ENCODE assay signal across 25 mouse cellular contexts in genomic region chr7:101858362-101858761, GRCm38 (mm10). TPM values are rescaled to one million over a fixed set of nuclear protein-coding genes. Genes with fewer than 3 reads are reported as not detected.
DNase-seq lines count a peak whose midpoint lies in the region; ATAC-seq and TF ChIP-seq lines count a peak whose summit lies in the region.
"Had no signal": no experiment of that assay in that cellular context is flagged by ENCODE, and none has a peak within 500 bp of the region (broad histone marks: within the 10 kb centered on the region; RNA-seq: fewer than 3 reads in every experiment).

No protein-coding gene starts in this region.

- H3K36me3 ChIP-seq in stomach, embryonic 15.5 days = no peaks in the 10 kb centered on the region
- H3K36me3 ChIP-seq: kidney, embryonic 15.5 days; limb, embryonic 10.5 days; midbrain, embryonic 10.5 days; neural tube, embryonic 12.5 days had no signal

- no peaks in the 10 kb centered on the region for H3K4me1 ChIP-seq in lung, adult 2 months (ENCODE audit: control insufficient read depth, insufficient read depth, low read length)
- no peaks in the 10 kb centered on the region for H3K4me1 ChIP-seq in stomach, embryonic 15.5 days
- H3K4me1 ChIP-seq: forebrain, embryonic 13.5 days; kidney, embryonic 15.5 days; limb, embryonic 10.5 days; midbrain, embryonic 10.5 days; neural tube, embryonic 12.5 days had no signal

- TF ChIP-seq CTCF in lung, adult 2 months (IDR thresholded peaks at IDR 0.05; ENCODE audit: insufficient read depth, low read length) = no peak

- TF ChIP-seq POLR2A in lung, adult 2 months (IDR thresholded peaks at IDR 0.05; ENCODE audit: borderline replicate concordance, extremely low read depth, low read depth, low read length) = no peak

- no peak overlapping the region for H3K4me3 ChIP-seq in lung, adult 2 months (replicated peaks; ENCODE audit: extremely low read depth, low read depth, low read length)
- H3K4me3 ChIP-seq in stomach, embryonic 15.5 days (replicated peaks) = no peak overlapping the region
- H3K4me3 ChIP-seq: forebrain, embryonic 13.5 days; heart, adult 2 months; kidney, embryonic 15.5 days; left cerebral cortex, adult 2 months; limb, embryonic 10.5 days; midbrain, embryonic 10.5 days; neural tube, embryonic 12.5 days had no signal

- no peak overlapping the region for H3K4me2 ChIP-seq in stomach, embryonic 15.5 days
- H3K4me2 ChIP-seq: forebrain, embryonic 13.5 days; kidney, embryonic 15.5 days; lung, embryonic 14.5 days; neural tube, embryonic 12.5 days had no signal

- H3K27ac ChIP-seq in stomach, embryonic 15.5 days = 0 out of 2 replicates have a peak overlapping the region, but pooled peaks have one; percentile 51
- H3K27ac ChIP-seq: forebrain, embryonic 13.5 days; heart, adult 2 months; kidney, embryonic 15.5 days; left cerebral cortex, adult 2 months; limb, embryonic 10.5 days; midbrain, embryonic 10.5 days; neural tube, embryonic 12.5 days had no signal

- H3K27me3 ChIP-seq in stomach, embryonic 15.5 days (replicated peaks) = no peaks in the 10 kb centered on the region
- H3K27me3 ChIP-seq: forebrain, embryonic 13.5 days; kidney, embryonic 15.5 days; neural tube, embryonic 12.5 days had no signal

- peak; percentile 18 for DNase-seq in lung, adult 2 months
- DNase-seq in lung, postnatal 10 days = no peak
- peak; percentile 11 for DNase-seq in MEL-GATA-1-ER (ENCODE audit: extremely low read depth, low read depth)
- peak; percentile 45 for DNase-seq in lung, postnatal 36 days
- DNase-seq in kidney, postnatal 10 days = no peak
- DNase-seq in urinary bladder, postnatal 14 days (ENCODE audit: low spot score) = no peak
- DNase-seq: adrenal gland, postnatal 25 days; cerebellum, adult 8-10 months; gastrocnemius, postnatal 10 days; heart, postnatal 4 days; lung, embryonic 14.5 days; thymus, postnatal 25 days had no signal

- ATAC-seq in stomach, embryonic 15.5 days (ENCODE audit: insufficient read depth, low FRiP score, low read depth) = no peak; the same call in 1 of the 2 replicates
- ATAC-seq: activated CD4-positive, CD25-positive, alpha-beta regulatory T cell, adult 4 months; forebrain, embryonic 13.5 days; hindbrain, embryonic 16.5 days; intestine, postnatal 0 days had no signal

- no peaks in the 10 kb centered on the region for H3K9me3 ChIP-seq in stomach, embryonic 15.5 days
- H3K9me3 ChIP-seq: forebrain, embryonic 13.5 days; kidney, embryonic 15.5 days; limb, embryonic 10.5 days; midbrain, embryonic 10.5 days; neural tube, embryonic 12.5 days had no signal

- H3K9ac ChIP-seq in stomach, embryonic 15.5 days = no peak overlapping the region
- H3K9ac ChIP-seq: forebrain, embryonic 13.5 days; kidney, embryonic 15.5 days; lung, embryonic 14.5 days; neural tube, embryonic 12.5 days had no signal

- WGBS in lung, adult 2 months = 56% methylated on average over 9 of the region's 9 CpGs
- 63% methylated on average over 9 of the region's 9 CpGs for WGBS in stomach, embryonic 15.5 days

RNA-seq across cellular contexts. Expression of gene Folr2, which starts 1.4 kb away (rescaled TPM):
- 11.8 and 12.6 TPM in 2 replicates for polyA plus RNA-seq in lung, adult 2 months (2012; rRNA removed)
- polyA plus RNA-seq in stomach, embryonic 15.5 days (2015; fragmentation: Nextera tagmentation; extraction: Ambion mirVana) = 1.7 and 2.0 TPM in 2 replicates
- polyA plus RNA-seq: activated CD4-positive, CD25-positive, alpha-beta regulatory T cell, adult 4 months had no signal

RNA-seq across cellular contexts. Expression of gene Anapc15, which starts 5.2 kb away (rescaled TPM):
- 21.1 and 36.2 TPM in 2 replicates for polyA plus RNA-seq in lung, adult 2 months (2012; rRNA removed)
- polyA plus RNA-seq in stomach, embryonic 15.5 days (2015; fragmentation: Nextera tagmentation; extraction: Ambion mirVana) = 56.9 and 68.7 TPM in 2 replicates

RNA-seq across cellular contexts. Expression of gene Folr1, which starts 12.2 kb away (rescaled TPM):
- 0.67 and 1.2 TPM in 2 replicates for polyA plus RNA-seq in lung, adult 2 months (2012; rRNA removed)
- 18.5 and 22.7 TPM in 2 replicates for polyA plus RNA-seq in stomach, embryonic 15.5 days (2015; fragmentation: Nextera tagmentation; extraction: Ambion mirVana)
- polyA plus RNA-seq: activated CD4-positive, CD25-positive, alpha-beta regulatory T cell, adult 4 months; limb, embryonic 10.5 days had no signal

RNA-seq across cellular contexts. Expression of gene Inppl1, which starts 20.3 kb away (rescaled TPM):
- polyA plus RNA-seq in lung, adult 2 months (2012; rRNA removed) = 84.3 TPM in 2 replicates
- 39.7 and 49.4 TPM in 2 replicates for polyA plus RNA-seq in stomach, embryonic 15.5 days (2015; fragmentation: Nextera tagmentation; extraction: Ambion mirVana)

RNA-seq across cellular contexts. Expression of gene Phox2a, which starts 40.2 kb away (rescaled TPM):
- not detected in 2 replicates for polyA plus RNA-seq in lung, adult 2 months (2012; rRNA removed)
- 5.2 and 6.0 TPM in 2 replicates for polyA plus RNA-seq in stomach, embryonic 15.5 days (2015; fragmentation: Nextera tagmentation; extraction: Ambion mirVana)
- polyA plus RNA-seq: activated CD4-positive, CD25-positive, alpha-beta regulatory T cell, adult 4 months; frontal cortex, adult 2 months; limb, embryonic 10.5 days; liver, adult 2 months had no signal

Comparison
In these comparisons a context has a peak if more than half of its experiments do, and no peak if none do; other contexts are left out.
1. DNase-seq: peak in lung, adult 2 months (single experiment), MEL-GATA-1-ER (single experiment) and lung, postnatal 36 days (single experiment); none in lung, postnatal 10 days (single experiment), kidney, postnatal 10 days (single experiment) and urinary bladder, postnatal 14 days (single experiment).